Mouse (Mus musculus): ENCODE results near the gene E030030I06Rik. TPM values are rescaled to one million over a fixed set of nuclear protein-coding genes. Genes with fewer than 3 reads are reported as not detected.
"Not testable (repeated sequence)": the region's sequence is repeated elsewhere in the genome, so short reads cannot be mapped to it uniquely, and the experiment has no call there.

The E030030I06Rik gene
- polyA plus RNA-seq, 1 experiment from 2014 or later, result 20.7 TPM

DNA sequence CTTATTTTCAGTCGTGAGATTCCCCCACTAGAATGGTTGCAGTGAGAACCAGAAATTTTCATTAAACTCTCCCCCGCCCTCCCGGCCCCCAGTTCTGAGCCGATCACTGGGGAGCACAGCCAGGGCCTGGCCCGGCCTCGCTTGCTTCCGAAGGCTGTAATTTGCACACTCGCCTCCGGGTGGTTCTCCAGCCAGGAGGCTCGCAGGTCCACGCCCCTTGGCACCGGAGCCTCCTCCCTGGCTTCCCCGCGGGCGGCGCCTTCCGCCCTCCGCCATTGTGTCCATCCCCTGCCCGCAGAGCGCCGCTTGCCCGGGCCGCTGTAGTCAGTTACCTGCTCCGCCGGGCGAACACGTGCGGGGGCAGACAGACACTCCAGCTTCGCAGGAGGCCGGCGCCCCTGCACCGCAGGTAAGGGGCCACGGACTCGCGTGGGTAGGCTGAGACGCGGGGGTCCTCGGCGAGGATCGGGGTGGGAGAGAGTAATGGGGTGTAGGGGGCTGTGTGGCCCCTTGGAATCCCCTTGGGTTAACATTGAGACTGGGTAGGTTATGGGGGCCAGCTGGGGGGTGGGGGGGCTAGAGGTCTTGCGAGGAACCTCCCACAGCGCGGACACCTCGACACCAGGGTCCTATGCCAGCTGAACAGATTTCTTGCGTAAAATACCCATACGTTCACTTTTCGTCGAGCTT lies 9.4 kb upstream of the E030030I06Rik start, which contains the start of the genes Raet1e and H60b:
Gene Raet1e (plus strand): TSS at position 260 of the 690 bp plus-strand sequence.
Gene H60b (plus strand): TSS at position 277 of the 690 bp plus-strand sequence.
- H3K27ac ChIP-seq (replicated peaks in 1 of 2; ENCODE audit: control insufficient read depth in 1 of 2, insufficient read depth in 1 of 2, low read depth in 2 of 2, low read length in 2 of 2); H3K36me3 ChIP-seq (ENCODE audit: control insufficient read depth, insufficient read depth, low read length); H3K9me3 ChIP-seq (ENCODE audit: control insufficient read depth, low read length); H3K4me1 ChIP-seq (ENCODE audit: control insufficient read depth in 2 of 2, insufficient read depth in 2 of 2, low read length in 2 of 2): not testable (repeated sequence)
- Histone ChIP-seq H3K27me3 (ENCODE audit: control insufficient read depth, insufficient read depth, low read length) (peaks cover 58% of the 10 kb centered on the region), H3K9ac (ENCODE audit: low read length) (peak within 1 kb of the TSS; percentile 38; the same call in 1 of the 2 replicates), H3K4me2 (ENCODE audit: low read length) (peak within 1 kb of the TSS; percentile 68), H3K4me3 (ENCODE audit: control insufficient read depth in 1 of 2, insufficient read depth in 1 of 2, low read depth in 1 of 2, low read length in 2 of 2) (peak within 1 kb of the TSS; percentile 45 to 53)
- peak; percentile 66 for ATAC-seq (ENCODE audit: insufficient number of reproducible peaks, insufficient read depth, low FRiP score, low read depth)
- under 1% methylated on average over 38 of the region's 48 CpGs for WGBS

DNA sequence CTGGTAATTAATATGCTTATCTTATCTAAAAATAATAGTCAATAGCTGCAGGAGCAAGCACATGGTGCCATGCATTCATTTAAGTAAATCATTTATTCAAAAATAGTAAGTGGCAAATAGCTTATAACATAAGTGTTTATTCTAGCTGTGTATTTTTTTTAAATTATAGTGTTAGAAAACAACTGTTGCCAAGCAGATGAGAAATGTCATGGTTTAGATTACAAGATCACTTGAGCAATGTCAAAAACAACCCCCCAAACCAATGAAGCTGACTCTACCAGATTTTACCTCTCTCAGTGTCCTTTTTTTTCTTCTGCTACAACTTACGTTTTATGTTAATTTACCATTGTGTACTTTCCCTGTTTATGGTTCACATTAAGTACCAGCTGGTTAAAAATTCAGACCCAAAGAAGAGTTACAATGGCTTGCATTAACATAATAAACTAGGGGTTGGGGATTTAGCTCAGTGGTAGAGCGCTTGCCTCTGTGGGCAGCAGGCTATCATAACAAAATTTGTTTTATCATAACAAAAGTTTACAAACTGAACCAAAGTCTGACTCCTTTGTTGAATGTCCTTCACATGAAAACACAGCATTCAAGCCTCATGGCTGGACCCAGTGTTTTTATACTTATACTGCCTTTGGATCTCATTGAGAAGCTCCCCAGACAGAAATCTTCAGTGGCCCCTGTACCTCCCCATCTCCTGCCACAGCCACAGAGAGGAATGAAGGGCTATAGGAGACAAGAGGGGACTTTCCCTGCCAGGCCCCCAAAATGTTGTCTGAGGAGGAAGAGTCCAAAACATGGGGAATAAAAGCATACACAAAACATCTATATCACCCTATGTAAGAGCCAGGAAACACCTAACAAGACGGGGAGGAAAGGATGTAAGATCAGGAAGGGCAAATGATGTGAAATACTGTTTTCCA lies 6.1 kb upstream of the E030030I06Rik start:
- Histone ChIP-seq H3K9me3 (ENCODE audit: control insufficient read depth, low read length) (no peaks in the 10 kb centered on the region), H3K27me3 (ENCODE audit: control insufficient read depth, insufficient read depth, low read length) (peaks cover 59% of the 10 kb centered on the region), H3K4me3 (ENCODE audit: control insufficient read depth in 1 of 2, insufficient read depth in 1 of 2, low read depth in 1 of 2, low read length in 2 of 2) (no peak overlapping the region), H3K4me2 (ENCODE audit: low read length) (no peak overlapping the region), H3K9ac (ENCODE audit: low read length) (no peak overlapping the region), H3K4me1 (ENCODE audit: control insufficient read depth in 2 of 2, insufficient read depth in 2 of 2, low read length in 2 of 2) (peaks cover 8 to 14% of the 10 kb centered on the region in 2 experiments; a peak in 3 of 4 replicates), H3K36me3 (ENCODE audit: control insufficient read depth, insufficient read depth, low read length) (no peaks in the 10 kb centered on the region), H3K27ac (replicated peaks in 1 of 2; ENCODE audit: control insufficient read depth in 1 of 2, insufficient read depth in 1 of 2, low read depth in 2 of 2, low read length in 2 of 2) (no peak overlapping the region)
- 29% methylated on average over 3 of the region's 3 CpGs for WGBS
- no peak for ATAC-seq (ENCODE audit: insufficient number of reproducible peaks, insufficient read depth, low FRiP score, low read depth)

DNA sequence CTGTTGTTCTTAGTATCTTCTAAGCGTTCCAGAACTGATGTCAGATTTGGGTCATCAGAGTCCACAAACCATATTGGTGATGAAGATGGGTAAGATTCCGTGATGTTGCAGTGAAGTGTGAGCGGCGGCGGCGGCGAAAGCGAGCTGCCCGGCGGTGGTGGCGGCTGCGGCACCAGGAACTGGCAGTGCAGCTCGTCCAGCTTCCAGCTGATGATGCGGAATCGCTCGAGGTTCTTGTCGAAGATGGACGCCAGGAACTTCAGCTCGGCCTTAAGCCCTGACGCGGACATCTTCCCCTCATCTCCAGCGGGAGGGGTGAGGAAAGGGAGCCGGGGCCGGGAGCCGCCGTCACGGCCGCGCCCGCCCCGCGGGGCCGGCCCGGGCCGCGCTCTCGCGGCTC lies 5.1 kb upstream of the E030030I06Rik start:
- H3K4me1 ChIP-seq (ENCODE audit: control insufficient read depth in 2 of 2, insufficient read depth in 2 of 2, low read length in 2 of 2), result peaks cover 8 to 15% of the 10 kb centered on the region in 2 experiments; a peak in 3 of 4 replicates
- H3K27me3 ChIP-seq (ENCODE audit: control insufficient read depth, insufficient read depth, low read length), result peaks cover 53% of the 10 kb centered on the region
- peak overlapping the region; percentile 62 for H3K4me2 ChIP-seq (ENCODE audit: low read length)
- peak overlapping the region; percentile 28 to 36; a peak in 3 of 4 replicates for H3K4me3 ChIP-seq (ENCODE audit: control insufficient read depth in 1 of 2, insufficient read depth in 1 of 2, low read depth in 1 of 2, low read length in 2 of 2)
- not testable (repeated sequence) for H3K9me3 ChIP-seq (ENCODE audit: control insufficient read depth, low read length); ATAC-seq (ENCODE audit: insufficient number of reproducible peaks, insufficient read depth, low FRiP score, low read depth); H3K36me3 ChIP-seq (ENCODE audit: control insufficient read depth, insufficient read depth, low read length); H3K27ac ChIP-seq (replicated peaks in 1 of 2; ENCODE audit: control insufficient read depth in 1 of 2, insufficient read depth in 1 of 2, low read depth in 2 of 2, low read length in 2 of 2); H3K9ac ChIP-seq (ENCODE audit: low read length)
- 1% methylated on average over 38 of the region's 38 CpGs for WGBS

DNA sequence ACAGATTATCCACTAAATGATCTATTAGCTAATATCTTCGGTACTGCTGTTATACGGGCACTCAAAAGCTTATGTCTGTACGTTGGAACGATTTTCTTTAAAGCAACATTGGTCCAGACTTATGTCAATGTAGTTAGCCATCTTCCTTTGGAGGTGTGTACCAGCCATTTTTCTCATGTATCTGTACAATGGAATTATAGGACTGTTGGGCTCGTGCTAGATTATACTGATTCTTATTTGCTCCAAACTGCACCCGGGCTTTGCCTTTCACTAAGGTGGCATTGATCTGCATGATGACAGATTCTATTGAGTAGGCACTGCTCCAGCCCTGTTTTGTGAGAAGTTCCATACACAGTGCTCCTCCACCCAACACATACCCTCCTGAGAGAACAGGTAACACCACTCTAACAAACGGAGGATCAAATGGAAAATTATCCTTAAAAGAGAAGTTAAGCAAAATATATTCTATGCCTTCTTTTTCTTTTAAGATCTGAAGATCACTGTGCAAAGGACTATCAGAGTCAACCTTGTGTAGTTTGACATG lies 4.1 kb upstream of the E030030I06Rik start:
- 9% methylated on average over 7 of the region's 7 CpGs for WGBS
- H3K27me3 ChIP-seq (ENCODE audit: control insufficient read depth, insufficient read depth, low read length), result peaks cover 45% of the 10 kb centered on the region
- H3K9ac ChIP-seq (ENCODE audit: low read length); H3K27ac ChIP-seq (replicated peaks in 1 of 2; ENCODE audit: control insufficient read depth in 1 of 2, insufficient read depth in 1 of 2, low read depth in 2 of 2, low read length in 2 of 2); H3K4me3 ChIP-seq (ENCODE audit: control insufficient read depth in 1 of 2, insufficient read depth in 1 of 2, low read depth in 1 of 2, low read length in 2 of 2); H3K9me3 ChIP-seq (ENCODE audit: control insufficient read depth, low read length); H3K36me3 ChIP-seq (ENCODE audit: control insufficient read depth, insufficient read depth, low read length); ATAC-seq (ENCODE audit: insufficient number of reproducible peaks, insufficient read depth, low FRiP score, low read depth); H3K4me2 ChIP-seq (ENCODE audit: low read length): not testable (repeated sequence)
- peaks cover 8 to 11% of the 10 kb centered on the region in 2 experiments; a peak in 3 of 4 replicates for H3K4me1 ChIP-seq (ENCODE audit: control insufficient read depth in 2 of 2, insufficient read depth in 2 of 2, low read length in 2 of 2)

DNA sequence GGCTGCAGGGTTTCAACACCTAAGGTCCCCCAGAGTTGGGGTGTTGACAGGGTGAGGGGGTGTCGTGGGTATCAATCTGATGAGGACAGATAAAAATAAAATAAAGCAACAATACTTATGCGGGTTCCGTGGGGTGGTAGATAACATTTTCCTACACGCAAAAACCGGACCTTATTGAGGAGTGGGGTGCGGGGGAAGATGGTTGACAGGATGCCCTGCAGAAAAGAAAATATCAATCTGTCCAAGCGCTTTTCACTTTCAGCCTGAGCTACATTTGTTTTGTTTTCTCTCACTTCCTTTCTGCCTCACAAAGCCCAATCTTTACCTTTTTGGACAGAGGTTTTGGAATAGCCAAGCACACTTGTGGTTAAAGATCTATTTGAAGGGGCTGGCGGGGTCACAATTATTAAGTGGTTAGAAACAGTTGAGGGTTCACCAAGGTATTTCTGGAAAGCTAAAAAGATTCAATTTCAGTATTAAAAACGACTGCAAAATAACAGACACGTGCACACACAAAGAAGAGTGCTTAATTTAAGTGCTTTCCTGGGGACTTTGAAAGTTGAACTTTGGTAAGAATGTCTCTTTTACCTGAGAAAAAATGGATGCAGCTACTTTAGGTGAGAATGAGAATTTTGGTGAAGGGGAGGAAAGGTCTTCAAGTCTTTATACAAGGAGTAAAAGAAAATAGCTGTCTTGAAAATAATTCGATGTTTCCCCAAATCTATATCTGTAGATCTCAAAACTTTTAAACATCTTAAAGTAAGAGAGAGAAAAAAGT lies 3.0 kb upstream of the E030030I06Rik start:
- not testable (repeated sequence) for ATAC-seq (ENCODE audit: insufficient number of reproducible peaks, insufficient read depth, low FRiP score, low read depth)
- WGBS, result 4% methylated on average over 11 of the region's 11 CpGs

DNA sequence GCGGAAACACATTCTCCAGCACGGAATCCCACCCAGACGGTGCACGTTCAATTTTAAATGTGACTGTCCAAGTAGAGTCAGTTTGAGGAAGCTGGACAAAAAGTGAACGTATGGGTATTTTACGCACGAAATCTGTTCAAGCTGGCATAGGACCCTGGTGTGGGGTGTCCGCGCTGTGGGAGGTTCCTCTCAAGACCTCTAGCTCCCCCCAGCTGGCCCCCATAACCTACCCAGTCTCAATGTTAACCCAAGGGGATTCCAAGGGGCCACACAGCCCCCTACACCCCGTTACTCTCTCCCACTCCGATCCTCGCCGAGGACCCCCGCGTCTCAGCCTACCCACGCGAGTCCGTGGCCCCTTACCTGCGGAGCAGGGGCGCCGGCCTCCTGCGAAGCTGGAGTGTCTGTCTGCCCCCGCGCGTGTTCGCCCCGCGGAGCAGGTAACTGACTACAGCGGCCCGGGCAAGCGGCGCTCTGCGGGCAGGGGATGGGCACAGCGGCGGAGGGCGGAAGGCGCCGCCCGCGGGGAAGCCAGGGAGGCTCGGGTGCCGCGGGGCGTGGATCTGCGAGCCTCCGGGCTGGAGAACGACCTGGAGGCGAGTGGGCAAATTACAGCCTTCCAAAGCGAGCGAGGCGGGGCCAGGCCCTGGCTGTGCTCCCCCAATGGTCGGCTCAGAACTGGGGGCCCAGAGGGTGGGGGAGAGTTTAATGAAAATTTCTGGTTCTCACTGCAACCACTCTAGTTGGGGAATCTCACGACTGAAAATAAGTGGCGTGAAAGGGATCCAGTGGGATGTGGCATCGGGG lies 2.2 kb upstream of the E030030I06Rik start:
- not testable (repeated sequence) for H3K4me1 ChIP-seq (ENCODE audit: control insufficient read depth in 2 of 2, insufficient read depth in 2 of 2, low read length in 2 of 2); ATAC-seq (ENCODE audit: insufficient number of reproducible peaks, insufficient read depth, low FRiP score, low read depth); H3K9ac ChIP-seq (ENCODE audit: low read length); H3K36me3 ChIP-seq (ENCODE audit: control insufficient read depth, insufficient read depth, low read length); H3K9me3 ChIP-seq (ENCODE audit: control insufficient read depth, low read length); H3K27ac ChIP-seq (replicated peaks in 1 of 2; ENCODE audit: control insufficient read depth in 1 of 2, insufficient read depth in 1 of 2, low read depth in 2 of 2, low read length in 2 of 2)
- Histone ChIP-seq H3K4me2 (ENCODE audit: low read length) (peak overlapping the region; percentile 95), H3K4me3 (ENCODE audit: control insufficient read depth in 1 of 2, insufficient read depth in 1 of 2, low read depth in 1 of 2, low read length in 2 of 2) (peak overlapping the region; percentile 18 to 76; a peak in 3 of 4 replicates), H3K27me3 (ENCODE audit: control insufficient read depth, insufficient read depth, low read length) (peaks cover 26% of the 10 kb centered on the region)
- WGBS, result under 1% methylated on average over 54 of the region's 55 CpGs

More for the DNA sequence above, 3.0 kb upstream of the E030030I06Rik start:
- H3K4me3 ChIP-seq (ENCODE audit: control insufficient read depth in 1 of 2, insufficient read depth in 1 of 2, low read depth in 1 of 2, low read length in 2 of 2); H3K4me1 ChIP-seq (ENCODE audit: control insufficient read depth in 2 of 2, insufficient read depth in 2 of 2, low read length in 2 of 2); H3K27ac ChIP-seq (replicated peaks in 1 of 2; ENCODE audit: control insufficient read depth in 1 of 2, insufficient read depth in 1 of 2, low read depth in 2 of 2, low read length in 2 of 2); H3K36me3 ChIP-seq (ENCODE audit: control insufficient read depth, insufficient read depth, low read length); H3K9me3 ChIP-seq (ENCODE audit: control insufficient read depth, low read length); H3K9ac ChIP-seq (ENCODE audit: low read length): not testable (repeated sequence)
- H3K4me2 ChIP-seq (ENCODE audit: low read length), result 0 out of 2 replicates have a peak overlapping the region, but pooled peaks have one; percentile 95
- peaks cover 34% of the 10 kb centered on the region for H3K27me3 ChIP-seq (ENCODE audit: control insufficient read depth, insufficient read depth, low read length)
